Mouse (Mus musculus): ENCODE measurements around the gene Neo1. TPM values are rescaled to one million over a fixed set of nuclear protein-coding genes. Genes with fewer than 3 reads are reported as not detected.
A peak's percentile ranks its signal among the peaks of the same experiment; 100 is the strongest.

Neo1 gene
- 10 to 100 TPM; 65.9 to 68.0 TPM for total RNA-seq (2021)
- long read RNA-seq, experiment 1, full-length matches to known transcripts = 3 of 29 reads
- long read RNA-seq, experiment 1, partial matches to known transcripts = 10 of 29 reads
- long read RNA-seq, experiment 1, other reads (novel, unspliced or antisense) = 16 of 29 reads
- long read RNA-seq, experiment 2, full-length matches to known transcripts = 3 of 24 reads
- long read RNA-seq, experiment 2, partial matches to known transcripts = 3 of 24 reads
- long read RNA-seq, experiment 2, other reads (novel, unspliced or antisense) = 18 of 24 reads

GRCm38 (mm10) chr9:59036159-59036731, at the start of gene Neo1:
Neo1 (minus strand) TSS chr9:59036441.
- DNase-seq = peak; percentile 92

- no peak for DNase-seq
Observed at GRCm38 (mm10) chr9:59075632-59076031, 39.4 kb upstream of the Neo1 start.

- DNase-seq = no peak
Observed at GRCm38 (mm10) chr9:59073887-59074286, 37.6 kb upstream of the Neo1 start.

DNA sequence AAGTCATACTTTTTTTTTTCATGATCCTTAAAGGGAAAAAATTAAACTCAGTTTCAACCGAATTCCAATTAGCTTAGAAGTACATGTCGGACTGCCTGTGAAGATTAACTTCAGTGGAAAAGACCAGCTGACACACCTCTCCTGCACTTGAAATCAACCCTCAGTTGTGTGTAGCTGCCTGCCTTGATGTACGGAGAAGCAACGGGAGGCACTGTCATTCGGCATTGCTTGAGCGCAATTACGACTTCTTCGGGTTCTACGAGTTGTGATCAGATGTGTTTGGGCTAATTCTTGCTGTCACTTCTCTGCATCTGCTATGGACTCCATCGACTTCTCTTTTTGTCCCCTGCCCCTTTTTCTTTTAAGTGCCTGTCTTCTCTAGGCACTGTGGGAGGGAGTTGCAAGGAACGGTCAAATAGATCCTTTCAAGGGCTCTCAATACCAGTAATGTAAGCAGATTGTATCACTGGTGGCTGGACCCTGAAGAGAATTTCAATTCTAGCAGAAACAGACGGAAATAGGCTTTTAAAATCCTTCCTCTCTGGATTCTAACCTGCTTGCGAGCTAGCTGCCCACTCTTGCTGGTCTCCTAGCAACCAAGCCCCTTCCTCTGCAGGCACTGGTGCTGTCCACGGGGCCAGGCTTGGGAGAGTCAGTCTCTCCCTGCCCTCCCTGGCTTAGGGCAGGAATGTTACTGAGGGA, 36.0 kb upstream of the Neo1 start:
- no peak for DNase-seq

DNA sequence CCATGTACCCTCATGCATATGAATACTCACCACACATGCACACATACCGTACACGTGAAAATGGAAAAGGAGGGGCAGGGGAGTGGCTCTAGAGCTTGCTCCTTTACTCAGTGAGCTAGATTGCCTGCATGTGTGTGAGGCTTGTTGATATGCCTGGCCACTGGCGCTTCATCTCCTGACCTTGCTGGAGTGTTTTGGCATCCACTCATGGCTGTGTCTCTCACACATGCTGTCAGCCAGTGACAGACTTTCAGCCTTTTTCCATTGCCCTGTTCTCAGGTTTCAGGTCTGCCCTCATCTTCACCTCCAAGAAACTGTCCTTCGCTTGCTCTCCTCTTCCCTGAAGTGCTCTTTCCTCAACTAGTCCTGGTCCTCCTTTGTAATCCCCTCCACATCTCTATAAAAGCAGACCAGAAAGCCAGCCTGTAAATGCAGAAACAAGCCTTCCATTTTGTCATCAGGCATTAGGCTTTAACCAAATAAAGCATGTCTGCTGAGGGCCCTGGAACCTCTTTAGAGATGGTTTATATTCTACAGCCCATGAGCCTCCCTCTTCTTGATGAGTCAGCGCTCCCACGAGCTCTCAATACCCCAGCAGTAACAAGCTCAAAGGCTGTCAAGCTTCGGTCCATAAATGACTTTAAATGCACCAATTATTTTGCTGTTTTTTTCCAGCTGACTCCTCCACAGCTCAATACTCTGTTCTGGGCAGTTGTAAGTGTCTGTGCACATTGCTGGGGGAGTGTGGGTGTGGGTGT, 35.2 kb upstream of the Neo1 start:
- DNase-seq = no peak

GRCm38 (mm10) chr9:59070216-59070615, 34.0 kb upstream of the Neo1 start:
- DNase-seq = no peak

GRCm38 (mm10) chr9:59065616-59066301, 29.5 kb upstream of the Neo1 start:
- no peak for DNase-seq

- no peak for DNase-seq
Observed at GRCm38 (mm10) chr9:59062409-59062808, 26.2 kb upstream of the Neo1 start.

- no peak for DNase-seq
Observed at GRCm38 (mm10) chr9:59060026-59060605, 23.9 kb upstream of the Neo1 start.

DNA sequence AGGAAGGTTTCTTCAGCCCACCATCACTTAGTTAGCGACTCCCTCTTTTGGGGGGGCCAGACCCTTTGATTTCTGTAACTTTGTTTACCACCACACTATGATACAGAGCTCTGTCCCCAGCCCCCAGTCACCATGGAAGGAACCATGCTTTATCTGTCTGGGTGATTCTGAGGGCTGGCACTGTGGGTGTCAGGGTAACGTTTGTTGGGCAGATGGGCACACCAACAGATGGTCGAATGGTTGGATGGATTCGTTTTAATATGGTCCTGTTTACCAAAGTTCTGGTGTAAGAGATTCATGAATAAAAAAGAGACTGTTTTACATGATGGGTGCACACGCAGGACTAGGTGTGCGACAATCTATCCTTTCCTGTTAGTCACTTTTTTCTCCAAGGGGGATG, 22.9 kb upstream of the Neo1 start:
- no peak for DNase-seq

- no peak for DNase-seq
Observed at GRCm38 (mm10) chr9:59058060-59058459, 21.8 kb upstream of the Neo1 start.

- DNase-seq = no peak
Observed at GRCm38 (mm10) chr9:59056281-59056680, 20.0 kb upstream of the Neo1 start.

DNA sequence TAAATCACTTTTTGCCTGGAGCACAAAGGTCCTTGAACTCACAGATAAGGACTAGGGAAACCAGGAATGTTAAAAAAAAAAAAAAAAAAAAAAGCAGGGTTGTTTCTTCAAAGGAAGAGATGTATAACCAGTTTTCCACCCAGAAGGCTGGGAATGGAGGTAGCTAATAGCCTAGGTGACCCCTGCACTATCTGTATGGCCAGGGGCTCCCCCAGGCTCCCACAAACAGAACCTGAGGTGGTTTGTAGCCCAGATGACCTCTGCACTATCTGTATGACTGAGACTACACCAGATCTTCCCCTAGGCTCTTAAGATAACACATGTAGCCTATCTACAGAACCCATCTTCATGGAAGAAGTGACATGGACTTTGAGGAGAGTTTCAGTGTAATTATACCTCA, 5.6 kb upstream of the Neo1 start:
- DNase-seq = no peak

- DNase-seq = peak; percentile 66
Observed at GRCm38 (mm10) chr9:59036732-59037341, 596 bp upstream of the Neo1 start.

- peak; percentile 47 for DNase-seq
Observed at GRCm38 (mm10) chr9:59035342-59036158, 691 bp downstream of the Neo1 start.

- no peak for DNase-seq
Observed at GRCm38 (mm10) chr9:59034836-59035235, 1.4 kb downstream of the Neo1 start.

- no peak for DNase-seq
Observed at GRCm38 (mm10) chr9:59033492-59033891, 2.7 kb downstream of the Neo1 start.

DNA sequence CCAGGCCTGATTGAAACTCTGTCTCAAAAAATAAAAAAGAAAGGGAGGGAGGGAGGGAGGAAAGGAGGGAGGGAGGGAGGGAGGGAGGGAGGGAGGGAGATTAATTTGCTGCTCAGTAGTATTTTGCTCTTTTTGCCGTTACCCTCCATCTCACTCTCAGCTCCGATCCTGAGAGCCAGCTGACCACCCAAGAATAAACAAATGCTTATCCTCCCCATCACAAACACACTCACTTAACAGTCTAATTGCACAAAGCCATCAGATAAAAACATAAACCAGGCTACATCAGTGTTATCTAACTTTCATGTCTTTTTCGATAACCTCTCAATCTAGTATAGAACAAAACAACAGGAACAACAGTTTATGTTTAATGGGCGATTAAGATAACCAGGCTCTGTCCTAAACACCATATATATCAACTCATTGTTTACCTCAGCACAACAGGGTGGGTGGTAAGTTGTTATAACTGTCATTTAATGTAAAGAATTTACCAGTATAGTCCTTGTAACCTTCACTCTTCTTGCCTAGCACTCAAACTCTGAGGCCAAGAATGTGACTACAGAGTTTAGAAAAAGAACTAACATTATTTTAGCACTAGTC, 11.9 kb downstream of the Neo1 start:
- no peak for DNase-seq

- DNase-seq = no peak
Observed at GRCm38 (mm10) chr9:59016060-59016719, 20.1 kb downstream of the Neo1 start.

All from gastrocnemius, postnatal 10 days (tissue).